Mouse (Mus musculus): Measurements from ENCODE around the gene L3mbtl3. TPM values are rescaled to one million over a fixed set of nuclear protein-coding genes. Genes with fewer than 3 reads are reported as not detected.

The L3mbtl3 gene
- polyA plus RNA-seq, 1 experiment from 2014 or later, result 28.0 TPM

GRCm38 (mm10) chr10:26232071-26232653 is 143.6 kb downstream of the L3mbtl3 start:
- no peaks in the 10 kb centered on the region for H3K4me1 ChIP-seq (replicated peaks; ENCODE audit: control insufficient read depth, insufficient read depth, low read length)
- no peak overlapping the region for H3K4me2 ChIP-seq (ENCODE audit: low read length)
- no peaks in the 10 kb centered on the region for H3K9me3 ChIP-seq (ENCODE audit: control insufficient read depth, low read length)
- 88% methylated on average over 3 of the region's 3 CpGs for whole genome bisulfite sequencing
- no peak overlapping the region for H3K4me3 ChIP-seq (replicated peaks; ENCODE audit: low read length)
- H3K27me3 ChIP-seq (replicated peaks; ENCODE audit: control insufficient read depth, insufficient read depth, low read length), result no peaks in the 10 kb centered on the region
- H3K36me3 ChIP-seq (ENCODE audit: control insufficient read depth, insufficient read depth), result no peaks in the 10 kb centered on the region
- H3K27ac ChIP-seq (ENCODE audit: low read length), result no peak overlapping the region
- no peak for ATAC-seq
- H3K9ac ChIP-seq (replicated peaks; ENCODE audit: low read depth, low read length), result no peak overlapping the region

DNA sequence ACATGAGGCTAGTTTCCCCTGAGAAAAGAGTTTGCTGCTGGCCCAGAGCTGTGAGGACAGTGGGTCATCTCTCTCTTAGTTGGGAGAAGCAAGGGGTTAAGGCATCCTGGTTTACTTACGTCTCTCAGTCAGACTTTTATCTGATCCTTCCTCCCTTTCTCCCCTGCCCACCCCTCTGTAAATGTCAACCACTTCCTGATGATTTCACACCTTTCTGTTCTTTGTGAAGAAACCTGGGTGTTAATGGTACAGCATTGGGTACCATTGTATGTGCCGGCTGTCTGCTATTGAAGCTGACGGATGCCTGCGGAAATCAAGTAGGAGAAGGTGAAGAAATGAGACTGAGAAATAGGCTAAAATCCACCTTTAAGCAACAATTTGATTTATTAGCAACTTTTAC is 146.3 kb downstream of the L3mbtl3 start, which contains the start of gene Samd3:
Gene Samd3, plus strand, starts transcription at position 220 of the 400 bp plus-strand sequence.
- Histone ChIP-seq H3K4me1 (replicated peaks; ENCODE audit: control insufficient read depth, insufficient read depth, low read length) (no peaks in the 10 kb centered on the region), H3K36me3 (ENCODE audit: control insufficient read depth, insufficient read depth) (no peaks in the 10 kb centered on the region), H3K4me2 (ENCODE audit: low read length) (no peak within 1 kb of the TSS), H3K27me3 (replicated peaks; ENCODE audit: control insufficient read depth, insufficient read depth, low read length) (no peaks in the 10 kb centered on the region), H3K9ac (replicated peaks; ENCODE audit: low read depth, low read length) (no peak within 1 kb of the TSS), H3K9me3 (ENCODE audit: control insufficient read depth, low read length) (no peaks in the 10 kb centered on the region), H3K27ac (ENCODE audit: low read length) (no peak within 1 kb of the TSS), H3K4me3 (replicated peaks; ENCODE audit: low read length) (no peak within 1 kb of the TSS)
- no peak for ATAC-seq
- WGBS, result 74% methylated on average over 4 of the region's 4 CpGs

DNA sequence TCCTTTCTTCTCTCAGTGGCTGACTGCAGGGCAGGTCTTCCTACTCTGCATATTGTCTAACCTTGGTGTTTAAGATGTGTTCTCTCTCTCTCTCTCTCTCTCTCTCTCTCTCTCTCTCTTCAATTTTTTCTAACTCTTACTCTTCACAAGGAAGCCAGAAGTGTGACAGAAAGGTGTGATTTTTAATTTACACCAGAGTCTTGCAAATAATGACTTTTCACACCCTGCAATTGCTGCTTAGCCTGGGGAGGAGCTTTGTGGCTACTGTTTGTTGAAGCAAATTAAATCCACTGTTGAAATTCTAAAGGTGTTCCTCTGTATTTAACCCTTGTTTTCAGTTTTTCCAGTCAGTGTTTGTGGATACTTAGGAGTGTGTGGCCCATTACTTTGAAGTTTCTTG is 147.6 kb downstream of the L3mbtl3 start:
- no peak for ATAC-seq
- no peaks in the 10 kb centered on the region for H3K9me3 ChIP-seq (ENCODE audit: control insufficient read depth, low read length)

GRCm38 (mm10) chr10:26226734-26227133 is 149.0 kb downstream of the L3mbtl3 start:
- no peak overlapping the region for H3K9ac ChIP-seq (replicated peaks; ENCODE audit: low read depth, low read length)
- no peaks in the 10 kb centered on the region for H3K36me3 ChIP-seq (ENCODE audit: control insufficient read depth, insufficient read depth)
- 73% methylated on average over 2 of the region's 2 CpGs for WGBS
- H3K27ac ChIP-seq (ENCODE audit: low read length), result no peak overlapping the region
- H3K27me3 ChIP-seq (replicated peaks; ENCODE audit: control insufficient read depth, insufficient read depth, low read length), result no peaks in the 10 kb centered on the region
- H3K9me3 ChIP-seq (ENCODE audit: control insufficient read depth, low read length), result no peaks in the 10 kb centered on the region
- no peak overlapping the region for H3K4me2 ChIP-seq (ENCODE audit: low read length)
- no peak overlapping the region for H3K4me3 ChIP-seq (replicated peaks; ENCODE audit: low read length)
- no peak for ATAC-seq
- no peaks in the 10 kb centered on the region for H3K4me1 ChIP-seq (replicated peaks; ENCODE audit: control insufficient read depth, insufficient read depth, low read length)

More for the DNA sequence above, 147.6 kb downstream of the L3mbtl3 start:
- H3K4me2 ChIP-seq (ENCODE audit: low read length), result no peak overlapping the region
- no peak overlapping the region for H3K27ac ChIP-seq (ENCODE audit: low read length)
- no peaks in the 10 kb centered on the region for H3K27me3 ChIP-seq (replicated peaks; ENCODE audit: control insufficient read depth, insufficient read depth, low read length)
- no peaks in the 10 kb centered on the region for H3K36me3 ChIP-seq (ENCODE audit: control insufficient read depth, insufficient read depth)
- no peaks in the 10 kb centered on the region for H3K4me1 ChIP-seq (replicated peaks; ENCODE audit: control insufficient read depth, insufficient read depth, low read length)
- H3K9ac ChIP-seq (replicated peaks; ENCODE audit: low read depth, low read length), result no peak overlapping the region
- no peak overlapping the region for H3K4me3 ChIP-seq (replicated peaks; ENCODE audit: low read length)

DNA sequence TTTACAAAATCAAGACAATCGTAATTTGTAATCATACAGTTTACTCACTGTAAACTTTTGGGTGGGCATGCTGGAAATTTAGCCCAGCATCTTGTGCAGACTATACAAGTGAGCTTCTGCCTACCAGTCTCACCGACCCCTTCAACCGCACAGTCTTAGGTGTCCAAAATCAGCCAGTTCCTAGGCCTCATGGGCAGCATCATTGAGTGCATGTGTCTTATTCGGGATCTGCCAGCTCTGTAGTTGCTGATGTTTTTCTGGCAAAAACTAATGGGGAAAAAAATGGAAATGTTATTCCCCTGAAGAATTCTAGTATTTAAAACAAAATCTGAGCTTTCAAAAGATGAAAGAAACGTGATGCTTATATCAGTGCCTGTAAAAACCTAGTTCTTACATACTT is 149.5 kb downstream of the L3mbtl3 start:
- no peak overlapping the region for H3K4me2 ChIP-seq (ENCODE audit: low read length)
- 92% methylated on average over 5 of the region's 5 CpGs for WGBS
- no peaks in the 10 kb centered on the region for H3K36me3 ChIP-seq (ENCODE audit: control insufficient read depth, insufficient read depth)
- H3K9ac ChIP-seq (replicated peaks; ENCODE audit: low read depth, low read length), result no peak overlapping the region
- H3K4me1 ChIP-seq (replicated peaks; ENCODE audit: control insufficient read depth, insufficient read depth, low read length), result no peaks in the 10 kb centered on the region
- ATAC-seq, result no peak
- H3K4me3 ChIP-seq (replicated peaks; ENCODE audit: low read length), result no peak overlapping the region
- H3K27ac ChIP-seq (ENCODE audit: low read length), result no peak overlapping the region
- H3K27me3 ChIP-seq (replicated peaks; ENCODE audit: control insufficient read depth, insufficient read depth, low read length), result no peaks in the 10 kb centered on the region
- no peaks in the 10 kb centered on the region for H3K9me3 ChIP-seq (ENCODE audit: control insufficient read depth, low read length)

Small RNAs within 50 kb of the gene (microRNA-seq; reads per million reads assigned to microRNA genes)
- gene Gm27754, result not detected

Other genes with a start within 250 kb of the L3mbtl3 start
- gene Samd3, start 146.3 kb downstream of the L3mbtl3 start, polyA plus RNA-seq (2015; fragmentation: Nextera tagmentation; extraction: Ambion mirVana), result 4.2 and 9.0 TPM in 2 replicates